Mouse (Mus musculus): ENCODE measurements around the gene Ppy. TPM values are rescaled to one million over a fixed set of nuclear protein-coding genes. Genes with fewer than 3 reads are reported as not detected.

Gene Ppy
- total RNA-seq, 2 experiments from 2014 or later, result not detected

Other genes starting within 250 kb of the Ppy start
- 1 to 10 TPM; 2.9 to 3.6 TPM for gene Meox1, start 206.9 kb downstream of the Ppy start, total RNA-seq (2021)
- under 1 TPM in 1 of 2 experiments, not detected in 1; 0.23 TPM for gene Sost, start 134.3 kb downstream of the Ppy start, total RNA-seq (2021)
- gene Cfap97d1, start 117.0 kb downstream of the Ppy start, total RNA-seq (2021), result not detected
- gene Dusp3, start 114.3 kb downstream of the Ppy start, total RNA-seq (2021), result 100 to 1,000 TPM; 121 to 127 TPM
- gene Mpp3, start 72.9 kb downstream of the Ppy start, total RNA-seq (2021), result 10 to 100 TPM; 70.1 to 79.5 TPM
- gene Cd300lg, start 59.8 kb downstream of the Ppy start, total RNA-seq (2021), result under 1 TPM in 1 of 2 experiments, not detected in 1; 0.14 TPM
- 100 to 1,000 TPM; 103 to 110 TPM for gene Mpp2, start 12.8 kb downstream of the Ppy start, total RNA-seq (2021)
- not detected for gene Pyy, start 6.5 kb upstream of the Ppy start, total RNA-seq (2021)
- not detected for gene Nags, start 44.2 kb upstream of the Ppy start, total RNA-seq (2021)
- gene Tmem101, start 55.1 kb upstream of the Ppy start, total RNA-seq (2021), result 10 to 100 TPM; 29.8 TPM
- gene Lsm12, start 84.0 kb upstream of the Ppy start, total RNA-seq (2021), result 10 to 100 TPM; 73.8 to 77.8 TPM
- gene G6pc3, start 88.3 kb upstream of the Ppy start, total RNA-seq (2021), result 10 to 100 TPM; 44.4 to 45.4 TPM
- gene Hdac5, start 128.8 kb upstream of the Ppy start, total RNA-seq (2021), result 100 to 1,000 TPM; 164 to 207 TPM
- gene BC030867, start 147.6 kb upstream of the Ppy start, total RNA-seq (2021), result 1 to 10 TPM in 1 of 2 experiments, under 1 TPM in 1; 0.94 to 1.0 TPM
- gene Asb16, start 167.4 kb upstream of the Ppy start, total RNA-seq (2021), result under 1 TPM; 0.64 to 0.76 TPM
- gene Tmub2, start 183.6 kb upstream of the Ppy start, total RNA-seq (2021), result 10 to 100 TPM; 55.2 to 60.4 TPM
- gene Atxn7l3, start 195.3 kb upstream of the Ppy start, total RNA-seq (2021), result 100 to 1,000 TPM; 146 to 150 TPM
- 100 to 1,000 TPM; 112 to 125 TPM for gene Ubtf, start 218.4 kb upstream of the Ppy start, total RNA-seq (2021)